Mouse (Mus musculus): Measurements from ENCODE around the gene Lama1.
A peak's percentile ranks its signal among the peaks of the same experiment; 100 is the strongest.

DNA sequence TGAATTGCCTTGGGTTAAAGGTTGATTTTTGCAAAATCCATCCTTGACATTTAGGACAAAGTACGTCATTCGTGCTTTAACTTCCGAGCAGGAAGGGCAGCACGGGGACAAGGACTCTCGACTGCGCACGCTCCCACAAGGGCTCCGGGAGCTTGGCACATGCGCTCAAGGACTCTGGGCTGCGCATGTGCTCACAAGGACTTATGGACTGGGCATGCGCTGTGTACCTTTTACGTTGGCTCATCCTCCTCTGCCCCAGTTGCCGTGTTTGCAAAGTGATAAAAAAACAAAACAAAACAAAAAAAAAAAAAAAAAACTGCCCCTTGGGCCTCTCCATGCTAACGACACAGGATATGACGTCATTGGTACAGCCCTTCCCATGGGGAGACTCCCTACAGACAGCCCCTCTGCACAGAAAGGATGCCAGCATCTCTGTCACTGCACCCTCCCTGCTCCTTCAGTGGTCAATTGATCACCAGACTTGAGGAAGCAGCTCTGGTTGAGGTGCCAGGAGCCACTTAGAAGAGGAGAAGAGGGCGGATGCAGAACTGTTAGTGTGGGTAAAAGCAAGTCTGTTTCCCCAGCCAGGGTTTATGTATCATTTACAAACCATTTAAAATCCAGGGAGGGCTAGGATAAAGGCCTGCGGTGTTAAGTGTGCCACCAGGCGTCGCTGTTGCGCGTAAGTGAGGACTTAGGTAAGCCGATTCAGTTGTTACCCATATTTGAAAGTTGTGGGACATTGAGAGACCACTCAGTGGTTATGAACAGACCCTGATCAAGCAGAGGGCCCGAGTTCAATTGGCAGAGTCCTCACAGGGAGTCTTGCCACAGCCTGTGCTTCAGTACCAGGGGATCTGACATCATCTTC is 172.9 kb downstream of the Lama1 start:
- TF ChIP-seq CTCF (IDR thresholded peaks at IDR 0.05; ENCODE audit: low read depth, low read length) (peak; percentile 80), POLR2A (IDR thresholded peaks at IDR 0.05; ENCODE audit: insufficient read depth, low read length) (no peak)
